Mouse (Mus musculus): Measurements from ENCODE around the gene Nsmce1.

GRCm38 (mm10) chr7:125423056-125423455 lies 68.3 kb downstream of the Nsmce1 start:
- TF ChIP-seq CTCF (IDR thresholded peaks at IDR 0.05 in 2 of 3, conservative IDR thresholded peaks at IDR 0.05 in 1 of 3; ENCODE audit: control insufficient read depth in 1 of 3, insufficient read depth in 1 of 3, low read depth in 2 of 3, low read length in 3 of 3, poor library complexity in 1 of 3, severe bottlenecking in 1 of 3) (no peak), ZC3H11A (IDR thresholded peaks at IDR 0.05; ENCODE audit: low read depth, low read length) (no peak), USF1 (IDR thresholded peaks at IDR 0.05; ENCODE audit: low read depth, low read length) (peak; percentile 89), MEF2A (IDR thresholded peaks at IDR 0.05; ENCODE audit: extremely low read depth, insufficient replicate concordance, low read depth, low read length, poor library complexity, severe bottlenecking) (no peak), ZNF384 (IDR thresholded peaks at IDR 0.05; ENCODE audit: low read depth, low read length) (no peak), POLR2AphosphoS2 (IDR thresholded peaks at IDR 0.05; ENCODE audit: low read length) (no peak), ETS1 (IDR thresholded peaks at IDR 0.05; ENCODE audit: low read depth, low read length) (0 out of 2 replicates have a peak, but pooled peaks have one; percentile 19)
